Mouse (Mus musculus): ENCODE measurements at regions not wholly inside any gene's neighbourhood (a gene's known extent, or its start where the extent isn't known, plus 50 kb on each side); places are given as distances from the start of the nearest gene placed in this dataset.

- TF ChIP-seq CTCF (conservative IDR thresholded peaks at IDR 0.05; ENCODE audit: insufficient read depth, insufficient read length, low read depth, low read length) (no peak), POLR2A (IDR thresholded peaks at IDR 0.05; ENCODE audit: low read depth, low read length) (no peak)
- H3K4me3 ChIP-seq (ENCODE audit: insufficient read depth, low read depth, low read length): no peak overlapping the region
- 25% methylated on average over 3 of the region's 3 CpGs for WGBS
Measured at GRCm38 (mm10) chr1:94221006-94221405, 168.7 kb upstream of the Pdcd1 start.

GRCm38 (mm10) chr1:94217407-94217806 is 165.1 kb upstream of the Pdcd1 start:
- Histone ChIP-seq H3K27ac (ENCODE audit: insufficient read depth, low read depth, low read length) (no peak overlapping the region), H3K27me3 (replicated peaks; ENCODE audit: control insufficient read depth, insufficient read depth, low read length) (no peaks in the 10 kb centered on the region), H3K36me3 (ENCODE audit: control insufficient read depth, insufficient read depth, low read length) (no peaks in the 10 kb centered on the region), H3K4me3 (ENCODE audit: insufficient read depth, low read depth, low read length) (no peak overlapping the region), H3K4me1 (ENCODE audit: control insufficient read depth, insufficient read depth, low read length) (no peaks in the 10 kb centered on the region)
- TF ChIP-seq CTCF (conservative IDR thresholded peaks at IDR 0.05; ENCODE audit: insufficient read depth, insufficient read length, low read depth, low read length) (no peak), POLR2A (IDR thresholded peaks at IDR 0.05; ENCODE audit: low read depth, low read length) (no peak)
- no peak for DNase-seq
- 37% methylated on average over 2 of the region's 2 CpGs for WGBS

More at GRCm38 (mm10) chr1:94221006-94221405, 168.7 kb upstream of the Pdcd1 start:
- no peak for DNase-seq
- H3K36me3 ChIP-seq (ENCODE audit: control insufficient read depth, insufficient read depth, low read length): no peaks in the 10 kb centered on the region
- H3K4me1 ChIP-seq (ENCODE audit: control insufficient read depth, insufficient read depth, low read length): no peaks in the 10 kb centered on the region
- H3K27ac ChIP-seq (ENCODE audit: insufficient read depth, low read depth, low read length): no peak overlapping the region
- no peaks in the 10 kb centered on the region for H3K27me3 ChIP-seq (replicated peaks; ENCODE audit: control insufficient read depth, insufficient read depth, low read length)

GRCm38 (mm10) chr1:94208929-94209328 is 156.6 kb upstream of the Pdcd1 start:
- H3K4me3 ChIP-seq (ENCODE audit: insufficient read depth, low read depth, low read length): no peak overlapping the region
- no peak overlapping the region for H3K27ac ChIP-seq (ENCODE audit: insufficient read depth, low read depth, low read length)
- no peaks in the 10 kb centered on the region for H3K4me1 ChIP-seq (ENCODE audit: control insufficient read depth, insufficient read depth, low read length)
- no peak for DNase-seq
- no peak for TF ChIP-seq CTCF (conservative IDR thresholded peaks at IDR 0.05; ENCODE audit: insufficient read depth, insufficient read length, low read depth, low read length)
- TF ChIP-seq POLR2A (IDR thresholded peaks at IDR 0.05; ENCODE audit: low read depth, low read length): no peak
- H3K27me3 ChIP-seq (replicated peaks; ENCODE audit: control insufficient read depth, insufficient read depth, low read length): no peaks in the 10 kb centered on the region
- H3K36me3 ChIP-seq (ENCODE audit: control insufficient read depth, insufficient read depth, low read length): no peaks in the 10 kb centered on the region
- 77% methylated on average over 4 of the region's 4 CpGs for WGBS

DNA sequence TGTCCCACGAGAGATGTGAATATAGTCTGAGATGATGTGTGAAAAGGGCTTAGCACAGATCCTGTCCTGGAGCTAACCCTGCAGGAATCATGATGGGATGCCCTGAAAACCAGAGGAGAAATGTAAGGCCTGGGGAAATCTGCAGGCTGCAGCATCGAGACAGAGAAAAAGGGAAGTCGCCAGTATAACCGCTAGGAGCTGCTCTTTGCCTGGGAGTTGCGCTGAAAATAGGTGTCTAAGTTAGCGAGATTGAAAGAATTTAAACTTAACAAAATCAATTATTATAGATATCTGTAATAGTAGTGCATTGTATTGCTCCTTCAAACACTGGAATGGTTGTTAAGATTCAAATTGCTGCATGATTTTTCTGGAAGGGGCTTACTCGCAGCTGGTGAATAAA is 155.5 kb upstream of the Pdcd1 start:
- no peak overlapping the region for H3K27ac ChIP-seq (ENCODE audit: insufficient read depth, low read depth, low read length)
- H3K27me3 ChIP-seq (replicated peaks; ENCODE audit: control insufficient read depth, insufficient read depth, low read length): no peaks in the 10 kb centered on the region
- no peak for DNase-seq
- no peaks in the 10 kb centered on the region for H3K4me1 ChIP-seq (ENCODE audit: control insufficient read depth, insufficient read depth, low read length)
- H3K4me3 ChIP-seq (ENCODE audit: insufficient read depth, low read depth, low read length): no peak overlapping the region
- TF ChIP-seq CTCF (conservative IDR thresholded peaks at IDR 0.05; ENCODE audit: insufficient read depth, insufficient read length, low read depth, low read length): no peak
- TF ChIP-seq POLR2A (IDR thresholded peaks at IDR 0.05; ENCODE audit: low read depth, low read length): no peak
- WGBS: 84% methylated on average over 7 of the region's 7 CpGs
- no peaks in the 10 kb centered on the region for H3K36me3 ChIP-seq (ENCODE audit: control insufficient read depth, insufficient read depth, low read length)

DNA sequence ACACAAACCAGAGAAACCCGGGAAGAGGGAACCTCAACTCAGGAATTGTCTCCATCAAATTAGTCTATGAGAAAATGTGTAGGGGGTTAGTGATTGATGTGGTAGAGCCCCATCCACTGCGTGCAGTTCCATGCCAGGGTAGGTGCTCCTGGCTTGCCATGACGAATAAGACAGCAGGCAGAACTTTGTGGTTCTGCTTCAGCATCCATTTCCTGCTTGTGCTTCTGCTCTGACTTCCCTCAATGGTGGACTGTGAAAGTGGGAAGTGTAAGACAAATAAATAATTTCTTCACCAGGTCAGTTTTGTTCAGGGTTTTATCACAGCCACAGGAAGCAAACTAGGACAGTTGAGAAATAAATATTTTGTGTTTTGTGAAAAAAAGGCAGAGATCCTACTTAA is 150.9 kb upstream of the Pdcd1 start:
- Histone ChIP-seq H3K4me1 (ENCODE audit: control insufficient read depth, insufficient read depth, low read length) (no peaks in the 10 kb centered on the region), H3K27ac (ENCODE audit: insufficient read depth, low read depth, low read length) (no peak overlapping the region), H3K36me3 (ENCODE audit: control insufficient read depth, insufficient read depth, low read length) (no peaks in the 10 kb centered on the region), H3K4me3 (ENCODE audit: insufficient read depth, low read depth, low read length) (no peak overlapping the region), H3K27me3 (replicated peaks; ENCODE audit: control insufficient read depth, insufficient read depth, low read length) (no peaks in the 10 kb centered on the region)
- 78% methylated on average over 3 of the region's 3 CpGs for WGBS
- TF ChIP-seq CTCF (conservative IDR thresholded peaks at IDR 0.05; ENCODE audit: insufficient read depth, insufficient read length, low read depth, low read length) (no peak), POLR2A (IDR thresholded peaks at IDR 0.05; ENCODE audit: low read depth, low read length) (no peak)
- DNase-seq: no peak

DNA sequence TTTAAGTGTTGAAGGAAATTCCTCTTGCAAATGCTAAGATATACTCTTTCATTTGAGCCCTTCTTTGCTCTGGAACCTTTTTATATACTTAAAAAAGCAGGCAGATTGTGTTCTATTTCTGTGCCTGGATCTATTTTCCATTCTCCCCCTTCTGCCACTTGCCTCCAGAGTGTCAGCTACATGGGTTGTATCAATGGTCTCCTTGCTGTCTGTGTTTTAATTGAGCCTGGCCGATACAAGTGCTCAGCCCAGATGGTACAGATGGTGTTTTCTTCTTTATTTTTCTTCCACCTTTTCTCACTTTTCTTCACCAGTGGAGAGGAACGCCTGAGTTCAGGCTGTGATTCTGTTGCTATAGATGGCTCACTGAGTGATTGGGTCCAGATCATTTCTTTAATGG is 131.5 kb upstream of the Pdcd1 start:
- Histone ChIP-seq H3K27me3 (replicated peaks; ENCODE audit: control insufficient read depth, insufficient read depth, low read length) (no peaks in the 10 kb centered on the region), H3K4me3 (ENCODE audit: insufficient read depth, low read depth, low read length) (no peak overlapping the region), H3K27ac (ENCODE audit: insufficient read depth, low read depth, low read length) (no peak overlapping the region), H3K36me3 (ENCODE audit: control insufficient read depth, insufficient read depth, low read length) (no peaks in the 10 kb centered on the region), H3K4me1 (ENCODE audit: control insufficient read depth, insufficient read depth, low read length) (no peaks in the 10 kb centered on the region)
- no peak for DNase-seq
- TF ChIP-seq POLR2A (IDR thresholded peaks at IDR 0.05; ENCODE audit: low read depth, low read length) (no peak), CTCF (conservative IDR thresholded peaks at IDR 0.05; ENCODE audit: insufficient read depth, insufficient read length, low read depth, low read length) (no peak)
- WGBS: 78% methylated on average over 2 of the region's 2 CpGs

DNA sequence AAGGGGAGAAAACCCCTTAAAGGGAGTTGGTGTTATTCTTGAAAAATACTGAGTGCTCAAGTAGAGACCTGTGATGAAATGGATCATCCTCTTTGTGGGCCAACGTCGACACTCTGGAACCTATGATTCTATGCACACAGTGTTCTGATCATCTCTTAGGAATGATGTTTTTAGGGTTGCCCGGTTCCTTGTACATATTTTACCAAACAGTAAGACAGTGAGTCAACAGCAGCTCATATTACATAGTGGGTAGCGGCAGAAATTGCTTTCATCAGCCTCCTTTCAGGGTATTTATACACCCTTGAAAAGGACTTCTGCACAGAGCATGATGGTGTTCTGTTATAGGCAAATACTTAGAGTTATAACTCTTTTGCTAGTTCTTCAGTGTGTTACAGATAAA is 97.6 kb upstream of the Pdcd1 start:
- Histone ChIP-seq H3K36me3 (ENCODE audit: control insufficient read depth, insufficient read depth, low read length) (no peaks in the 10 kb centered on the region), H3K27ac (ENCODE audit: insufficient read depth, low read depth, low read length) (no peak overlapping the region), H3K4me3 (ENCODE audit: insufficient read depth, low read depth, low read length) (no peak overlapping the region), H3K27me3 (replicated peaks; ENCODE audit: control insufficient read depth, insufficient read depth, low read length) (no peaks in the 10 kb centered on the region), H3K4me1 (ENCODE audit: control insufficient read depth, insufficient read depth, low read length) (no peaks in the 10 kb centered on the region)
- WGBS: 82% methylated on average over 4 of the region's 4 CpGs
- no peak for DNase-seq
- no peak for TF ChIP-seq POLR2A (IDR thresholded peaks at IDR 0.05; ENCODE audit: low read depth, low read length)
- no peak for TF ChIP-seq CTCF (conservative IDR thresholded peaks at IDR 0.05; ENCODE audit: insufficient read depth, insufficient read length, low read depth, low read length)

DNA sequence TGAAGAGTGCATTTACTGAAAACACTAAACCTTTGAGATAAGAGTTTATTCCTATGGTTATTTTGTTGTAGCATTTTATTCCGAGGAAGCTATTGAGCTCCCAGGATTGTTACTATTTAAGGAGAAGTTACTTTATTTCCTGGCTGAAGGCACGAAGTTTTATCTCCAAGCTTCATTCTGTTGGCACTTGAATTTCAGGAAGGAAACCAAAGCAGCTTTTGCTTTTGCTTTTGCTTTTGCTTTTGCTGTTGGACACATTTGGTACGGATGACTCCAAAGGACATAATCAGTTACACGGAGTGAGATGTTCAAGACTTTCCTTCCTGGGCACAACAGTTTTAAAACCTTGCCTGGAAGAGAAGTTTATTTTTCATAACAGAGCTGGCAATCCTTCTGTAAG is 94.7 kb upstream of the Pdcd1 start:
- TF ChIP-seq POLR2A (IDR thresholded peaks at IDR 0.05; ENCODE audit: low read depth, low read length) (no peak), CTCF (conservative IDR thresholded peaks at IDR 0.05; ENCODE audit: insufficient read depth, insufficient read length, low read depth, low read length) (no peak)
- no peaks in the 10 kb centered on the region for H3K36me3 ChIP-seq (ENCODE audit: control insufficient read depth, insufficient read depth, low read length)
- peak; percentile 35 for DNase-seq
- no peaks in the 10 kb centered on the region for H3K27me3 ChIP-seq (replicated peaks; ENCODE audit: control insufficient read depth, insufficient read depth, low read length)
- WGBS: 68% methylated on average over 4 of the region's 4 CpGs
- no peak overlapping the region for H3K4me3 ChIP-seq (ENCODE audit: insufficient read depth, low read depth, low read length)
- no peaks in the 10 kb centered on the region for H3K4me1 ChIP-seq (ENCODE audit: control insufficient read depth, insufficient read depth, low read length)
- no peak overlapping the region for H3K27ac ChIP-seq (ENCODE audit: insufficient read depth, low read depth, low read length)
